Mouse (Mus musculus): ENCODE measurements at regions not wholly inside any gene's neighbourhood (a gene's known extent, or its start where the extent isn't known, plus 50 kb on each side); places are given as distances from the start of the nearest gene placed in this dataset.

DNA sequence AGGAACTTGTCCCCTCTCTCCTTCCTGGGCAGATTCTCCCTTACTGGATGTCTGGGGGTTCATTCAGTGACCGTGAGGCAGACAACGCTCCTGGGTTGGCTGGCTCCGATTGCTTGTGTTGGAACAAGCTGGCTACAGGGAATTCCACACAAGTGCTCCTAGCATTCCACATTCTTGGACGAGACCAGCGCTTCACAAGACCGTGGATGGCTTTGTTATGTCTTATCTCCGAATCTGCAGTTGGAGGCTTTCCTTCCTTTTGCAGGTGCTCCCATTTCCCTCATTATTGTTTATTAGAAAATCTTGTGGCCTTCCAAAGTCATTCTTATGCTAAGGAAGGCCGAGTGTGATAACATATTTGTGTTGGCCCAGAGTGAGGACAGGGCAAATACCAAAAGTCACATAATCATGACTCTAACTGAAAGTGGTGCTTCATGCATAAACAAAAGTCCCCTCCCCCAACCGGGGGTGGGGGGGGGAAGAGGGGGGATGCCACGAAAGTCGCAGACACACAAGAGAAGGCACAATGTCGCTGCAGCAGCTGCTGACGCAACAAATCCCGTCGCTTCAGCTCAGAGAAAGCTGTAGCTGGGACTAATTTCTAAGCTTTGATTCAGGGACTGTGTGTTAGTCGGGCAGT, 61.7 kb upstream of the Gm15217 start:
- Histone ChIP-seq H3K4me3 (replicated peaks) (no peak overlapping the region), H3K4me1 (no peaks in the 10 kb centered on the region), H3K27ac (no peak overlapping the region), H3K9me3 (no peaks in the 10 kb centered on the region), H3K27me3 (no peaks in the 10 kb centered on the region), H3K36me3 (replicated peaks) (no peaks in the 10 kb centered on the region), H3K4me2 (no peak overlapping the region), H3K9ac (no peak overlapping the region)
- 75% methylated on average over 16 of the region's 16 CpGs for WGBS
- no peak for ATAC-seq (ENCODE audit: low FRiP score)

DNA sequence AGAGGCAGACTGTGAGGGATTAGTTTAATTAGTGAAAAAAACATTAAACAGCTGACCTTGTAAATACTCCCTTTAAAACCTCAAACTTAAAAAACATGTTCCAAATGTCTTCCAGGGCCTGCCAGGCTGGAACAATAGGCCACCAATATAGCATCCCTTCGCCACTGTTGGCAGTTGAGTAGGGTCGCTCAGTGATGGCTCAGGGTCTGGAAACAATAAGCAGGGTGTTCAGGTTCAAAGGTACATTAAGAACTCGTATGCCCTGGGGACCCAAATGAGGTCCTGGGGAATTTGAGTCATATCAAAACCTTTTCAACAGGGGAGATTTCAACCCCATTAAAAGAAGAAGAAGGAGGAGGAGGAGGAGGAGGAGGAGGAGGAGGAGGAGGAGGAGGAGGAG, 51.1 kb upstream of the Gm15217 start:
- H3K9ac ChIP-seq: no peak overlapping the region
- no peaks in the 10 kb centered on the region for H3K9me3 ChIP-seq
- H3K27me3 ChIP-seq: no peaks in the 10 kb centered on the region
- 44% methylated on average over 3 of the region's 3 CpGs for WGBS
- no peaks in the 10 kb centered on the region for H3K4me1 ChIP-seq
- H3K4me2 ChIP-seq: no peak overlapping the region
- ATAC-seq (ENCODE audit: low FRiP score): no peak
- no peak overlapping the region for H3K4me3 ChIP-seq (replicated peaks)
- H3K36me3 ChIP-seq (replicated peaks): no peaks in the 10 kb centered on the region
- H3K27ac ChIP-seq: no peak overlapping the region

All from forebrain, embryonic 12.5 days (tissue).